Mouse (Mus musculus): ENCODE measurements around the gene 2310033P09Rik. TPM values are rescaled to one million over a fixed set of nuclear protein-coding genes. Genes with fewer than 3 reads are reported as not detected.
A peak's percentile ranks its signal among the peaks of the same experiment; 100 is the strongest.

2310033P09Rik gene
- polyA plus RNA-seq, 1 experiment from 2014 or later, result 45.7 TPM

DNA sequence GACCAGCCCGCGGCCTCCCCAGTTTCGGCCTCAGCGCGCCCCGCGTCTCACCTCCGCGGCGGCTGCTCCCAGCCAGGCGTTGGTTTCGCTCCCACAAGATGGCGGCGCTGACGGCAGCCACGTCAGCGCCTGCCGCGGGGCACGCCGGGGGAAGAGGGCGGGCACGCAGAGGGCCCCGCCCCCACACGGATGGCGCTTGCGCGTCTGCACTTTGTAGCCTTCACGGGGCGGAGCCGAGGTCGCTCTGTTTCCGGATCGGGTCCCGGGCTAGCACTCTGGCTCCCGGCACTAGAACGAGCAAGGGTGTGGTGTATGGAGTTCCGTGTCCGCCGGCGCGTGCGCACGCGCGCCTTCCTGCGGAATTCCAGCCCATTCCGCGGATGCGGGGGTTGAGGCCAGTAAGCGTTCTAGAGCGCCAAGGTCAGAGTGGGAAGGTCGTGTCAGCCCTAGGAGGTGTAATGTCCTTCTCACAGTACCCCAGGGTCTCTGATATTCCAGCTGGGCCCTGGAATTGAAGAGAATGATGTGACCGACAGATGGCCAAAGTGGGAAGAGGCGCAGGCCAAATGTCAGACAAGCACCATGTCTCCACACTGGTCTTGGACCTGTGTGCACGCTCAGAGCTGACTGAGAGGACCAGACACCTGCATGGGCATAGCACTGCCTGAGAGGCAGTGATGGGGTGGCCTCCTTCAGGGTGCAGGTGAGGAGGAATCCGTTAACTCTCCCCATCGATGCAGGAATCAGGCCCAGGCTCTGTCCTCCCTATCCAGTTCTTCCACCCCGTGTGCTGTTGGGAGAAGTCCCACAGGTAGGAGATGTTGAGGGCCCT is 20.2 kb downstream of the 2310033P09Rik start, which contains the start of gene Arf1:
Gene Arf1, minus strand, starts transcription at position 149 of the 832 bp plus-strand sequence.
- DNase-seq (ENCODE audit: low spot score), result peak; percentile 98

DNA sequence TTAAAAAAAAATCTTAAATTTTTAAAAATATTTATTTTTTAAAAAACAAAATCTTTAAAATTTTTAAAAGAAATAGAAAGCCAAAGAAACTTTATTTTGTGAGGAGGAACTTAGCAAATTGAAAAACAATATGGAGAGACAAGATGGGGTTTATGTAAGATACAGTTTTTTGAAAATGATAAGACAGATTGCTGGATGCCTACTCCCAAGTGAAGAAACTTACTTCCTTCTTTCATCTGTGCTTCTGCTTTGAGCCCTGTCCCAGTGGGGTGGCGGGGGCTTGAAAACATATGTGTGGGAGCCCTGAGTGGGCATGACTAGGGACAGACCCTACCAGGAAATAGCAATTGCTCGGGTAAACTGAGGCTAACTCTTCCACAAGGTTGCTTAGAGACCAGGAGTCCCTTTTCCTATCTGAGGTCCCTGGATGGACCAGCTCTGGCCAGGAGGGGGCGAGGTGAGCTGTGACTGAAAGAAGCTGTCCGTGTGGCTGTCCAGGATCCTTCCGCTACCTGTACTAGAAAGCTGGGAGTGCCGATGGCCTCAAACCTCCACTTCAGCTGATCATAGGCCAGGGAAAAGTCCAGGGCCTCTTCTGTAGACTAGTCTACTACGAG is 22.1 kb downstream of the 2310033P09Rik start:
- peak; percentile 34 for DNase-seq (ENCODE audit: low spot score)

DNA sequence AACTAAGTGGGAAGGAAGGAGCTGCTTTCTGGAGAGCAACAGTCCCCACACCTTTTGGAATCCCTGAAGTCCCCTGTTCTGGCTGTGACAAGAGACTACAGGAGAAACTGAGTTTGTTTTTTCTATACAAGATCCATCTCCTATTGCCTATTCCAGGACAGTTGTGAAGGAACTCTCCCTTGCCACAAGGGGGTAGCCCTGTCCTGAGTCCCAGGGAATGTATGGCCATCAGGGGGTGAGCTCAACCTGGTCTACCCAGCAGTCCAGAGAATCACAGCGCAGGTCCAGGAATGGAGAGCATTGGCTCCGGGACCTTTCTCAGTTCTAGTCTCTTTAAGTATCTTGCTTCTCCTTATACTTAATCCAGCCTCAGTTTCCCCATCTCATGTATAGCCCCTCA is 24.7 kb downstream of the 2310033P09Rik start:
- no peak for DNase-seq (ENCODE audit: low spot score)

DNA sequence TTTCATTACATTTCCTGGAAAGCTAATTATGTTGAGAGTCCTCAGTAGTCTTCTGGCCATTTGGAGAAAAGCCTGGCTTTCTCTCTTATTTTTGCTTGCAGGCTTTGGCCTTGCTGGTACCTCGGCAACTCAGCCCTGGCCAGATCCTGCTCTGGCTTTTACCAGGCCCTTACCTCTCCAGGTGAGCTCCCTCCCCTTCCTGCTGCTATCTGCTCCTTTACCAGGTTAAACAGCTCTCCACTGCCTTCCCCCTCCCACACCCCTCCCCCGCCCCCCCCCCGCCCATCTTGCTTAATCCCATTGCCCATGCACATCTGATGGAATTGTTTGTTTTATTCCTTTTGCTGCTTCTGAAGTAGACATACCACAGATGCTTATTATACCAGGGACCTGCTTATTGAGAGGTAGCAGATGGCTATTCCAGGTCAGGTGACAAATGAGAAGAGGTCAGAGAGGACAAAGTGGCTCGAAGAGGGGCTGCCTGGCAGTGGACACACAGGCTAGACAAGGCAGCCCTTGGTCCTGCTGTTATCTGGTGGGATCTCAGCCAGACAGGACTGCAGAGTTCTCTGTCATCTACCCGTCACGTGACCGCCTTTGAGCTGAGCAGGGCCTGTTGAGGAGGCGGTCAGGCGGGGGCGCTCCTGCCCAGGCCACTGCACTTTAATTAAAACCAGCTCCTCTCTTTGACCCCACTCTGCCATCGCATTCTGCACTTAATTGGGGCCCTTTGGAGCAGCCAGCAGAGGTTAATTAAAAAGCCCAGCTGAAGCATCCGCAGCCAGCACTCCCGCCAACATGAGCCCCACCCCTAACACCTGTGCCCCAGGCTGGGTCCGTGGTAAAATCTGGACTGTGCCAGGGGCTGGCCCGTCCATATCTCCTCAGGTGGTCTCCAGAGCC is 30.7 kb downstream of the 2310033P09Rik start:
- DNase-seq (ENCODE audit: low spot score), result no peak

DNA sequence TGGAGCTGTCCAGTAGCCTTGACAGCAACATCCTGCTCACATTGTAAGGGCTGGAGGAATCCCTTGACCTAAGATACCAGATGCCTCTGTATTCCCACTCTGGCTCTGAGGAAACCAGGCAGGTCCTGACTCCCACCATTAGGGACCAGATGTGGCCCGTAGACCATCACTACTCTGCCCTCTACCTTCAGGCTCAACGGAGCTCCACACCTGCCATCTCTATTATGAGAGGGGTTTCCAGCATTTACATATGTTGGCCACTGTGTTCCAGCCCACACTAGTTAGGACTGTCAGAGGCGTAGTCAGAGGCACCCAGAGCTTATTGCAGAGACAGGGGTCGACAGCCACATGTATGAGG is 31.3 kb downstream of the 2310033P09Rik start:
- DNase-seq (ENCODE audit: low spot score), result no peak

DNA sequence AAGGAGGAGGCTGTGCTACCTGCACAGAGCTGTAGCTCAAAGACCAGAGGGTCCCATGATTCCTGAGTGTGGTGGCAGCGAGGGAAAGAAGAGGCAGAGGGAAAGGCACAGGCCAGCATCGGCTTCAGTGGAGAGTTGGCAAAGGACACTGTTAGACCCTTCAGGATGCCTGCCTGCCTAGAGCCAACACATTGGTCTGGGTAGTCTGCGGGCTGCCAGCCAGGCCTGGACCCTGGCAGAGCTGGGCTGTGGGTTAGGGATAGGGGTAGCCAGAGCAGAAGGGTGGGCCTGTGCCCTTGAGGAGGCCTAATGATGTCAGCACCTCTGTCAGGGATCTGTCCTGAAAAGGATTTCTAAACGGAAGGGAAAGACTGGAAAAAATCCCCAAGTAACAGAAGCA is 31.7 kb downstream of the 2310033P09Rik start:
- no peak for DNase-seq (ENCODE audit: low spot score)

DNA sequence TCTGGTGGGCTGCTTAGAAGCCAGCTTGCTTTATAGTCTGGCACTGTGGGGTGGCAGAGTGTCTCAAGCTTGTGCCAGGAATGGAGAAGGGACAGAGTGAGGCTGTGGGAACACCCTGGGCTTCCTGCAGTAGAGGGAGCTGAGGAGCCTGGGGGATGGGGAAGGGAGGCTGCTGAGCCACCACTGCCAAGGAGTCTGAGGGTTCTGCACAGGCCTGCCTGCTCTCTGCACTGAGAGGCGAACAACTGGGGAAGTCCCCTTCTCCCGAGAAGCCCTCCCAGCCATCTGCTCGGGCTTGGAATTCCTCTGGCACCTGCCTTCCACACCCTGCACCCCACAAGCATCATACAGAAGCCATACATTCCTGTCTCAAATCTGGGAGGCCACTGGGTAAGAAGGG is 33.7 kb downstream of the 2310033P09Rik start:
- no peak for DNase-seq (ENCODE audit: low spot score)

DNA sequence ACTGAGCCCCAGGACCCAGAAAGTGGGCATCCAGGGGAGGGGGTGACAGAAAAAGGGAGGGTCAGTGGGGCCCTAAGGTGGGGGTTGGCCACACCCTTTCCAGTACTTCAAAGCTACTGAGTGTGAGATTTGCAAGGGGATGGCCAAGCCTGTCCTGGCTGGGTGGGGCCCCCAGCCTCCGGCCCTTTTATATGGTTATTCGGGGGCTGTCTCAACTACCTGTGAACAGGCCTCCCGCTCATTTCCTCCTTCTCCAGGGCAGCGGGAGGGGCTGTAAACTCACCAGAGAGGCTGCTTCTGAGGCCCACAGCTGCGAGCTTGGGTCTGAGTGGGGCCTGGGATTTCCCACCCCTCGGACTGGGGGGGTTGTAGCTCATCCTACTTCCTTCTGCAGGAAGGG is 35.7 kb downstream of the 2310033P09Rik start:
- DNase-seq (ENCODE audit: low spot score), result no peak

DNA sequence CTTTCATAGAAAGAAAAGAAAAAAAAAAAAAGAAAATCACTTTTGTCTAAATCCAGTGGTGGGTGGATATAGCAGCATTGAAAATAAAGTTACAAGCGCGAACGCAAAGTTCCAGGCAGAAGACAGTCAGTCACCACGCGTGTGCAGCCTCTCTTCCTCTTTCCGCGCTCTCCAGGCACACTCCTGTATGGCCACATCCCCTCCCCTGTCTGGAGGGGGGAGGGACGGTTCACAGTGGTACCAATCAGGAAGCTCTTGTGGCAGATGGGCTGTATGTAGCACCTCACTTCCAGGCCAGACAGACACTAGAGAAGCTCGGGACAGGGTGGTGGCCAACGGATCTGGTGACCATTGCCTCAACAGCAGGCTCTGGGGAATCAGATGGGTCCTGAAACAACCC is 40.0 kb downstream of the 2310033P09Rik start:
- DNase-seq (ENCODE audit: low spot score), result no peak

DNA sequence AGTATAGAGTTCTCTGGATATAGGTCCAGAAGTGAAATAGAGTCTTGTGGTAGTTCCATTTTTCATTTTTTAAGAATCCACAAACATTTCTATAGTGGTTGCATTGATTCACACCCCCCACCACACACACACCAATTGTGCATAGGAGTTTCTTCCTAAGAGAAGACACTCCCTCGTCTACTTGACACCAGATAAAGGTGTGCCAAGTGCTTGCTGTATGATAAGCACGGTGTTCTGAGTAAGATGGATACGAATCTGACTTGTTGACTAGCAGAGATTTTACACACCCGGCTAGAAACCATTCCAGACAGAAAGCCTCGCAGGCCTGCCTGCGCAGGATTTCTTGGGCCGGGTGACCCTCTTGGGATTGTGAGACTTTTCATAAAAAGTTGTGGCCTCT is 51.5 kb downstream of the 2310033P09Rik start:
- DNase-seq (ENCODE audit: low spot score), result no peak

Other genes with a start within 250 kb of the 2310033P09Rik start
- gene Trim11, start 230.2 kb upstream of the 2310033P09Rik start, polyA plus RNA-seq (2015; fragmentation: Nextera tagmentation; extraction: Ambion mirVana), result 49.6 and 54.0 TPM in 2 replicates
- 0.04 and 0.13 TPM in 2 replicates for gene Obscn, start 71.9 kb upstream of the 2310033P09Rik start, polyA plus RNA-seq (2015; fragmentation: Nextera tagmentation; extraction: Ambion mirVana)
- gene Iba57, start 44.6 kb upstream of the 2310033P09Rik start, polyA plus RNA-seq (2015; fragmentation: Nextera tagmentation; extraction: Ambion mirVana), result 5.3 and 5.7 TPM in 2 replicates
- 0.18 and 0.26 TPM in 2 replicates for gene Gjc2, start 25.1 kb upstream of the 2310033P09Rik start, polyA plus RNA-seq (2015; fragmentation: Nextera tagmentation; extraction: Ambion mirVana)
- gene Guk1, start 16.1 kb upstream of the 2310033P09Rik start, polyA plus RNA-seq (2015; fragmentation: Nextera tagmentation; extraction: Ambion mirVana), result 92.3 and 93.0 TPM in 2 replicates
- gene Mrpl55, start 5.8 kb upstream of the 2310033P09Rik start, polyA plus RNA-seq (2015; fragmentation: Nextera tagmentation; extraction: Ambion mirVana), result 106 and 110 TPM in 2 replicates
- 488 and 519 TPM in 2 replicates for gene Arf1, start 19.9 kb downstream of the 2310033P09Rik start, polyA plus RNA-seq (2015; fragmentation: Nextera tagmentation; extraction: Ambion mirVana)
- 0.13 and 0.20 TPM in 2 replicates for gene Wnt3a, start 82.4 kb downstream of the 2310033P09Rik start, polyA plus RNA-seq (2015; fragmentation: Nextera tagmentation; extraction: Ambion mirVana)
- gene Wnt9a, start 98.6 kb downstream of the 2310033P09Rik start, polyA plus RNA-seq (2015; fragmentation: Nextera tagmentation; extraction: Ambion mirVana), result 1.2 TPM in 2 replicates
- not detected in 2 replicates for gene Prss38, start 167.3 kb downstream of the 2310033P09Rik start, polyA plus RNA-seq (2015; fragmentation: Nextera tagmentation; extraction: Ambion mirVana)
- 10.4 and 11.8 TPM in 2 replicates for gene Jmjd4, start 241.7 kb downstream of the 2310033P09Rik start, polyA plus RNA-seq (2015; fragmentation: Nextera tagmentation; extraction: Ambion mirVana)
- gene Snap47, start 242.9 kb downstream of the 2310033P09Rik start, polyA plus RNA-seq (2015; fragmentation: Nextera tagmentation; extraction: Ambion mirVana), result 45.1 and 49.5 TPM in 2 replicates

All from thymus, postnatal 0 days (tissue).